Mouse (Mus musculus): Measurements from ENCODE around the gene Rap2c. TPM values are rescaled to one million over a fixed set of nuclear protein-coding genes. Genes with fewer than 3 reads are reported as not detected.

The Rap2c gene
- total RNA-seq, 4 experiments from 2014 or later = 22.2 to 28.6 (median 24.1) TPM

DNA sequence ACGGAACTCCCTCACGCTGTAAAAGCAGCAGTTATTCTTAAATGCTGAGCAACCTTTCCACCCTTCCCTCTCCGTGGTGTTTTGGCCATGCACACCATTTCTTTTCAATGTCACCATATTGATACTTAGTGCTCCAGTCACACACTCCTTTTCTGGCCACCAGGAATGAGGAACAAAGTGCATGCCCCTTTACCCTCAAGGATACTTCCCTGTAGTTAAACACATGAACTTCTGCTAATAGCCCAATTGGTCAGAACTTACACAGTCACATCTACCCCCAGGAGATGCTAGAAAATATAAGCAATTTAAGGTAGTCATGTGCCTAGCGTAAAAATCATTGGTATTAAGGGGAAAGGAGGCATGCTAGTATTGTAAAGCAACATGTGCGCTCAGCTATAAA lies 47.9 kb downstream of the Rap2c start:
- DNase-seq (ENCODE audit: low spot score in 2 of 2) = no peak

DNA sequence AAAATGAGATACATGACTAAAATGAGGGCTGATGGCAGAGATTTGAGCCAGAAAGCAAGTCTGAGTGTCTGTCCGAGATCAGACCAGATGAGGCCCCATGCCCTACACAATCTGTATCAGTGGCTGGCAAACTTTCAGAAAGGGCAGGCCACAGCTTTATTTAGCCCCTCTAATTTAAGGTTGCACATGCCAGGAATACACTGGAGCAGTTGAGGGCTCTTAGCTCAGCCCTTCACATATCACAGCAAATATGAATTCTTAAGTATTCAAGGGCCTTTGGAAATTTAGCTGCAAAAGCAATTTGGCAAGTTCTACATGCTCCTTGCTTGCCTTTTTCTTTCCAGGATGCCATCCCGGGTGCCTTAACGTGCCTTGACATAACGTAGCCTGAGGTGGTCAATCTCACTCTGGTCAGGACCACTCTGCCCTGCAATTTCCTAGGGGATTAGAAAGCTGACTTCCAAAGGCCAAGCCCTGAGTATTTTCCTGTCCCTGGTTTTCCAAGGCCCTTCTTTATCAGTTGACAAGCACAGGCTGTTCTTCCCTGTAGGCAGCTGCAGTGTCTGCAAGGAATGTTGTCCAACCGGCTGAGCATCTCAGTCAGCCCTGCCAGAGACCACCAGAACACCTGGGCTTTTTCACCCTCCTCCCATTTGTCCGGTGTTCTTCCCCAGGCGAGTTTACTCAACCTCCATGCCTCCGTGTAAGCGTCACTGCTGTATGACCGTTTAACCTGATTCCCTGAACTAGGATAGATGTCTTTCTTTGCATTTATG lies 49.5 kb downstream of the Rap2c start:
- DNase-seq (ENCODE audit: low spot score in 2 of 2) = no peak

DNA sequence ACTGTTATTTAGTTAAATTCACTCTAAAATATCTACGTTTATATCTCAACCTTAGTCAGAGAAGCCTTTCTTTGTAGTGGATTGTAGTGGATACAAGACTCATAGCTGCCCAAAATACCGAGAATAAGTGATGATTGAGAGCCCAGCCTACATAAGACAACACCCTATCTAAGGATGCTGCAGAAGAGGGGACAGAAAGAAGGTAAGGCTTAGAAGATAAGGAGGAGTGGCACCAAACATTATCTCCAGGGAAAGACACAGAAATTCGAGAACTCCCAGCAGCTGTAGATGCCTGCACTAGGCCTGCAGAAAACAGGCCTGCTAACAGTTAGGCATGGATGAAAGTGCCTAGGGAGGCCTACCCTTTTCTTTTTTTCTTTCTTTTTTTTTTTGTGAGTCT lies 52.7 kb downstream of the Rap2c start:
- no peak for DNase-seq (ENCODE audit: low spot score in 2 of 2)

DNA sequence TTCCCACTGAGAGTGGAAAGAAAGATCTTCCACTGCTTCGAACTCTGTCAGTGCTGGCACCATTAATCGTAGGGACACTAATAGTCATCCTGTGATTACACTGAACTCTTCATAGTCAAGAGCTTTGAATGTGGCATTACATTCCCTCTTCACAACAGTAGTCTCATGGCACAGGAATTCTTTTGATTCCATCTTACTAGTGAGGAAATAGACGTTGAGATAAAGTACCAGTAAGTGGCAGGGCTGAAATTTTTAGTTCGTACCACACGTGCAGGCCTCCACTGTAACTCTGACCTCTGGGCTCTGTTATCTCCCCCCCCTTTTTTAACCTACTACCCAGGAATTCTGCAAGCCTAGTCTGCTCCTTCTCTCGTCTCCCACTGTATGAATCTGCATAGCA lies 54.9 kb downstream of the Rap2c start:
- DNase-seq (ENCODE audit: low spot score in 2 of 2) = no peak

Other genes starting within 250 kb of the Rap2c start
- gene Stk26, start 177.0 kb downstream of the Rap2c start, total RNA-seq (2022) = 1 to 10 TPM; 3.0 to 3.8 (median 3.2) TPM
- gene Frmd7, start 75.3 kb downstream of the Rap2c start, total RNA-seq (2022) = under 1 TPM; 0.13 to 0.52 (median 0.39) TPM
- under 1 TPM; 0.10 to 0.27 (median 0.18) TPM for gene Mbnl3, start 188.5 kb upstream of the Rap2c start, total RNA-seq (2022)

All from gastrocnemius, adult 8-10 months (tissue).